Mouse (Mus musculus): ENCODE measurements around the gene Itgb7.

- TF ChIP-seq HCFC1 (IDR thresholded peaks at IDR 0.05; ENCODE audit: low read depth, low read length), result no peak
- TF ChIP-seq USF1 (IDR thresholded peaks at IDR 0.05; ENCODE audit: low read depth, low read length), result no peak
- no peak for TF ChIP-seq CHD1 (IDR thresholded peaks at IDR 0.05; ENCODE audit: low read depth, low read length)
- TF ChIP-seq NELFE (IDR thresholded peaks at IDR 0.05; ENCODE audit: low read depth, low read length), result no peak
These were observed 16.1 kb downstream of the Itgb7 start for GRCm38 (mm10) chr15:102215624-102216023.

Measured in MEL (cell line).